Mouse (Mus musculus): ENCODE data around the gene Nrip1.

- TF ChIP-seq CTCF (IDR thresholded peaks at IDR 0.05; ENCODE audit: control insufficient read depth, insufficient read depth, insufficient read length), result no peak
- no peak for TF ChIP-seq USF1 (IDR thresholded peaks at IDR 0.05; ENCODE audit: low read depth)
- no peak for TF ChIP-seq MYOG (IDR thresholded peaks at IDR 0.05; ENCODE audit: control insufficient read depth, extremely low read depth, insufficient read length)
- no peak for TF ChIP-seq MYOD1 (IDR thresholded peaks at IDR 0.05; ENCODE audit: control insufficient read depth, insufficient read length, low read depth)
- no peak for TF ChIP-seq MAX (IDR thresholded peaks at IDR 0.05)
- no peak for TF ChIP-seq FOSL1 (IDR thresholded peaks at IDR 0.05; ENCODE audit: insufficient read depth, low read length, poor library complexity, severe bottlenecking)
These were observed 89.8 kb downstream of the Nrip1 start for GRCm38 (mm10) chr16:76283796-76284195.
